Mouse (Mus musculus): ENCODE measurements at regions not wholly inside any gene's neighbourhood (a gene's known extent, or its start where the extent isn't known, plus 50 kb on each side); places are given as distances from the start of the nearest gene placed in this dataset.

- TF ChIP-seq POLR2A (IDR thresholded peaks at IDR 0.05; ENCODE audit: low read depth, low read length) (no peak), CTCF (IDR thresholded peaks at IDR 0.05; ENCODE audit: borderline replicate concordance, insufficient read depth, low read length) (no peak)
Measured at GRCm38 (mm10) chr13:115910866-115911449, 398.5 kb downstream of the Isl1 start.
